Mouse (Mus musculus): ENCODE results near the gene Adamtsl4. TPM values are rescaled to one million over a fixed set of nuclear protein-coding genes. Genes with fewer than 3 reads are reported as not detected.
A peak's percentile ranks its signal among the peaks of the same experiment; 100 is the strongest.
"Not testable (repeated sequence)": the region's sequence is repeated elsewhere in the genome, so short reads cannot be mapped to it uniquely, and the experiment has no call there.

Gene Adamtsl4
- total RNA-seq, 2 experiments from 2014 or later: 23.9 to 26.3 TPM

DNA sequence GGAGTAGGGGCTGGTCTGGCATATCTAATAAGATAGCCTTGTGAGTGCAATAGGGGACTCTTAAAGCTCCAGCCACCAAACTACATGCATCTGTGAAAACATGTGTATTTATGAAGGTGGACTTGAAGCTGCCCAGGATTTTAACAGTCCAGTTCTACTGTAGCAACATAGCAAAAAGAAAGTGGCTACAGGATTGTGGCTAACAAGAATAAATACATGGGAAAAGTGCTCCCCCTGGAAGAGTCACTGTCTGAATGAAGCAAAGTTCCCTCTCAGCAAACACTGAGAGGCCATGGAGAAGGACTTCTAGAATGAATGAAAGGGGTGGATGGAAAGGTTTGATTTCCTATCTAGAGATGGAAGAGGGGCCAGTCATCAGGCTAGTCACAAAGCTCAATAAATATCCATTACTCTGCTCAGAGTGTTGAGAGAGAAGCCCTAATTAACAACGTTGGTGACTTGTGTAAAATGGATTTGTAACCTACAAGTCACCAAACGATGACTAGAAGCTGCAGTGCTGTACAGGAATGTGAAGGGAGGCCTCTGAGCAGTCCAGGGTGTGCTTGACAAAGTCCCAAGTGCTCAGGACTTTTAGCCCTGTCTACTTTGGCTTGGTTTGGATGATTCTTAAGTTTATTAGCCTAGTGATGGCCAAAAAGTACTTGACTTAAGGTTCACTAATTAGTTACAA, 26.8 kb downstream of the Adamtsl4 start:
- DNase-seq: no peak

- no peak for DNase-seq
Measured at GRCm38 (mm10) chr3:95659948-95660347, 27.8 kb downstream of the Adamtsl4 start.

DNA sequence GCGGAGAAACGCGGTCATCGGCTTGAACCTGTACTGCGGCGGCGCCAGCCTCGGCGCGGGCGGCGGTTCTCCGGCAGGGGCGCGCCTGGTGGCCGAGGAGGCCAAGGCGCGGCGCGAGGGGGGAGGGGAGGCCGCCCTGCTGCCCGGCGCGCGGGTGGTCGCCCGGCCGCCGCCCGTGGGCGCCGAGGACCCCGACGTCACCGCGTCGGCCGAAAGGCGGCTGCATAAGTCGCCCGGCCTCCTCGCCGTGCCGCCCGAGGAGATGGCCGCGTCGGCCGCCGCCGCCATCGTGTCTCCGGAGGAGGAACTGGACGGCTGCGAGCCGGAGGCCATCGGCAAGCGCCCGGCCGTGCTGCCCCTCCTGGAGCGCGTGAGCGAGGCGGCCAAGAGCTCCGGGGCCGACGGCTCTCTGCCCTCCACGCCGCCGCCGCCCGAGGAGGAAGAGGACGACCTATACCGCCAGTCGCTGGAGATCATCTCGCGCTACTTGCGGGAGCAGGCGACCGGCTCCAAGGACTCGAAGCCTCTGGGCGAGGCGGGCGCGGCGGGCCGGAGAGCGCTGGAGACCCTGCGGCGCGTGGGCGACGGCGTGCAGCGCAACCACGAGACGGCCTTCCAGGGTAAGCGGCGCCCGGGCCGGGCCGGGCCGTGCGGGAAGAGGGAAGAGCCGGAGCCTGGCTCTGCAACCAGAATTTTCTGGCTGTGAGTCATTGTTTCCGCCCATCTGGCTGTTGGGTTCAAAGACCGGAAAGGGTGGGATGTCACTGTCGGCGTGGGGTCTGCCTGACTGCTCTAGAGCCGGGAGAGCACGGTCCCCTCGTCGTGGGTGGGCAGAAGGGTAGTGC, 28.6 kb downstream of the Adamtsl4 start:
- DNase-seq: peak; percentile 76

DNA sequence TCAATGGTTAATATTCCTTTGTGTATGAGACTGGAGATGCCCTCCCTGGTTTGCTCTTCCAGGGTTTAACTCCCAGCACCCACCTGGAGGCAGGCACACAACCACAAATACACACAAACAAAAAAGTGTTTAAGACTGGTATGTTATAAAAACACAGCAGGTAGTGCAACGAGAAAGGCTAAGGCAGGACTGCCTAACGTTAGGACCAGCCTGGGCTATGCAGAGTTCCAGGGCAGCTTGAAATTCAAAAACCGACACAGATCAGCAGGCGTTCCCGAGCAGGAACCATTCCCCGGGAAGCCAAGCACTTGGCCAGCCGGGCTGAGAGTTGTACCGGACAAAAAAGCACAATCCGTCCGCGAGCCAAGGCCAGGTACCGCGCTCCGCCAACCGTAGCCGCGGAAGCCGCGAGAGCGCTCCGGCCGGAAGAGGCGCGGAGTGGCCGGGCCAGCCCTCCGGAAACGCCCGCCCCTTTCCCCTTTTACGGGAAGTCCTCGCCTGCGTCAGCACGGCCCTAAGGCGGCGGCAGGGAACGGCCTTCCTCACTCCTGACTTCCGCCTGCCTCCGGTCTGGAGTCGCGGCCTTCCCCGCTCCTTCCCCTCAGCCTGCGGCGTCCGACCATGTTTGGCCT, 29.4 kb downstream of the Adamtsl4 start, which contains the start of gene Mcl1:
Gene Mcl1, plus strand, starts transcription at position 553 of the 632 bp plus-strand sequence.
- peak; percentile 94 for DNase-seq

DNA sequence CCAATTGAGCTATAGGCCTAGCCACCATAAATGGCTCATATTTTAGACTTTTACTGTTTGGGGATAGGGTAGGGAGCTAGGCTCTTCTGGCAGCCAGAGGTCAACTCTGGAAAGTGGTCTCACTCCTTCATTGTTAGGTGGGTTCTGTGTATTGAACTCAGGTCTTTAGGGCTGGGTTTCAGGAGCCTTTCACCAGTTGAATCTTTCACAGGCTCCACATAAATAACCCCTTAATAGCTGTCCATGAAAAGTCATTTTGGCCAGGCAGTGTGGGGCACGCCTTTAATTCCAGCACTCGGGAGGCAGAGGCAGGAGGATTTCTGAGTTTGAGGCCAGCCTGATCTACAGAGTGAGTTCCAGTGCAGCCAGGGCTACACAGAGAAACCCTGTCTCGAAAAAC, 30.0 kb downstream of the Adamtsl4 start:
- no peak for DNase-seq

DNA sequence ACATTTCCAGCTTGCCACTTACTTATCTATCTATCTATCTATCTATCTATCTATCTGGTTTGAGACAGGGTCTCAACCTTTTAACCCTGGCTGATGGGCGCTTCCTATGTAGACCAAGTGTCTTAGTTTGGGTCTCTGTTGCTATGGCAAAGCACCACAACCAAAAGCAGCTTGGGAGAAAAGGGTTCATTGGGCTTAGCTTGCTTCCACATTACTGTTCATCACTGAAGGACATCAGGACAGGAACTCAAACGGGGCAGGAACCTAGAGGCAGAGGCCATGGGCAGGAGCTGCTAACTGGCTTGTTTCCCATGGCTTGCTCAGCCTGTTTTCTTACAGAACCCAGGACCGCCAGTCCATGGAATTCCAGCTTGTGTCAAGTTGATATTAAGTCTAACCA, 30.6 kb downstream of the Adamtsl4 start:
- no peak for DNase-seq

DNA sequence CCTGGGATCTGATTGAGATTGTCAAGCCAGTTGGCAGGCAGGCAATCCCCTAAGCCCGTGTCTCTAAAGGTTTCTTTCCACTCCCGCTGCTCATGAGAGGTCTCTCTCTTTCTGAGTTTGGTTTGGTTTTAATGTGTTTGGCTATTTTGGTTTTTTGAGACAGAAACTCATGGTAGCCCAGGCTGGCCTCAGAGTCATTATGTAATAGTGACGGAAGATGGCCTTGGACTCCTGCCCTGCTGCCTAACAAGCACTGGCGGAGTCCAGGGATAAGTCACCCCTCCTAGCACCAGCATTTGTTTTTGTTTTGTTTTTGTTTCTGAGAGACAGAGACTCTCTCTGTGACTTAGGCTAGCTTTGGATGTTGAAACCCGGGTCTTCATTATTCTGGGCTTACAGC, 32.3 kb downstream of the Adamtsl4 start:
- no peak for DNase-seq

- DNase-seq: not testable (repeated sequence)
Measured at GRCm38 (mm10) chr3:95654371-95654770, 33.3 kb downstream of the Adamtsl4 start.

GRCm38 (mm10) chr3:95653473-95654034, 34.2 kb downstream of the Adamtsl4 start:
- DNase-seq: no peak

DNA sequence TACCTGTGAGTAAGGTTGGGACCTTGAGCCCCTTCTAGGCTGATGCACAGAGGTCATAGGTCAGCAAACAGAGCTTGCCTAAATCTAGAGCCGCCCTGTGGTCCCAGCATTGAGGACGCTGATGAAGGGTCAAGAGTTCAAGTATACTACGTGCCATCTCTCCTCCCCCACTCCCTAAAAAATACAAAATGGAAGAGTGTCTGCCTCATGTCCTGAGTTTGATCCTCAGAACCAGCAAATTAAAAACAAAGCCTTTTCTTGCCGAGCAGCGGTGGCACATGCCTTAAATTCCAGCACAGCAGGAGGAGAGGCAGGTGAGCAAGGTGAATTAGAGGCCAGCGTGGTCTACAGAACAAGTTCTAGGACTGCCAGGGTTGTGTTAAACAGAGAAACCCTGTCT, 34.8 kb downstream of the Adamtsl4 start:
- DNase-seq: no peak

GRCm38 (mm10) chr3:95652204-95652811, 35.4 kb downstream of the Adamtsl4 start:
- no peak for DNase-seq

DNA sequence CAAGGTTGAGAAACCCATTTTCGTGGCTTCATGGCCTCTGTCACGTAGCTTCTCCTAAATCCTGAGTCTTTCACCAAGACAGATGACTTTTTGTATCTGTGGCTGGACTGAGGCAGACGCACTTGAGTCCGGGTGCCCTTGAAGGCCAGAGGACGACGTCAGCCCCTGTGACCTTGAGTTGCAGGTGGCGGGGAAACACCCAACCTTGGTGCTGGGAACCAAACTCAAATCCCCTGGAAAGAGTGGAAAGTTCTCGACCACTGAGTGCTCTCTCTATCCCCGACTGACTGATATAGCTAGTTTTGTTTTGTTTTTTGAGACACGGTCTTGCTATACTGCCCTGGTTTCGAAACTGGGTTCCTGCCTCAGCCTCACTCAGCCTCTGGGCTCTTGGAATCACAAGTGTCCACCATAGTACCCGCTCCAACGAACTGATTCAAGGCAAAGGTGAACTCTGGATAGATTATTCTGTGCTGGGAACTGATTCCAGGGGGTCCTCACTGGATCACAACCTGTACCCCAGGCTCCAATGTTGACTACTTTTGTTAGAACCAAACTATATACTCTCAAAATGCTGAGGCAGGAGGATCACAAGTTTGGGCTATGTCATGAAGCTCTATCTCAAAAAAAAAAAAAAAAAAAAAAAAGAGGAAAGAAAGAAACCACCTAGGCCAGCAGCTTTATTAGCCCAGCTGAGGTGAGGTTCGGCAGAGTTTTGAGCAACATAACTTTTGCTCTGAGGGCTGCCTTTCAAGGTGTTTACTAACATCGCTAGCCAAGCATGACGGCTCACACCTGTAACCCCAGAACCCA, 36.1 kb downstream of the Adamtsl4 start:
- DNase-seq: no peak

GRCm38 (mm10) chr3:95651033-95651373, 36.7 kb downstream of the Adamtsl4 start:
- DNase-seq: no peak

DNA sequence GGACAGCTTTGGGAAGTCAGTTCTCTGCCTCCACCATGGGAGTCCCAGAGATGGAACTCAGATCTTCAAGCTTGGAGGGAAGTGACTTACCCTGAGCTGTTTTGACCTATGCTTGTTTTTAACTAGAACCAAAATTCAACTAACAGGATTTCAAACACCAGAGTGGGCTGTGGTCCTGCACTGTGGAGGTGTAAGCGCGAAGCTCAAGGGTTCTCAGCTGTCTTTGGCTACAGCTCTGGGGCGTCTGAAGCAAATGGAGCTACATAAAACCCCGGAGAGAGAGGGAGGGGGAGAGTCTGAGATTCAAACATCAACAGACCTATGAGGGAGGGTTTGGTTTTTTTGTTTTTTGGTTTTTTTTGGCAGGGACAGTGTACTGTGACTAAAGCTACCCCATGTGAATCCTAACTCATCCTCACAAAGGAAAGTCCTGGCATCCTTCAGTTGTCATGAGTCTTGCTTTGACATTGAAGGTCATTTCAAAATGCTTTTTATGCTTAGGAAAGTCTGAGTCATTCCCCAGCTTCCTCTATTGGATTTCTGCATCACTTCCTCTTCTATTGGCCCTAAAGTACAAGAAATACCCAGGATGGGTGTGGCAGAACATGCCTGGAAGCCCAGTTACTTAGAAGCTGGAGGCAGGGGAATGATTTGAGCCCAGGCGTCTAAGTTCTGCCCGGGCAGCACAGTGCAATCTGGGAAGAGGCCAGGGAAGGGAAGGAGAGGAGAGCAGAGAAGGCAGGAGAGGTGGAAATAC, 37.3 kb downstream of the Adamtsl4 start:
- no peak for DNase-seq

DNA sequence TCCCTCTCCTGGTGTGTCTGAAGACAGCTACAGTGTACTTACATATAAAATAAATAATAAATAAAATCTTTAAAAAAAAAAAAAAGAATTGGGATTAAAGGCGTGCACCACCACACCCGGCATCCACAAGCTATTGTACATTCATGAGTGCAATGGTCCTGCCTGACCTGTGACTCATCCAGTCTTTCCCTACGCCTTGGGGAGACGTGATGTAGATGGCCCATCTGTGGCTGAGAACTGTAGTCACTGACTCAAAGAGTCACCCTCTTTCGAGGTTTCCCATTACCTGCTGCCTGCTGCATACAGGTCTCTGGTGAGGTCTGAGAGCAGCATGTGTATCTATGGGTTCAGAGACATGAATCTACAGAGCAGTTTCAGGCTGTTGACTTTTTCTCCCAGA, 39.7 kb downstream of the Adamtsl4 start:
- no peak for DNase-seq

DNA sequence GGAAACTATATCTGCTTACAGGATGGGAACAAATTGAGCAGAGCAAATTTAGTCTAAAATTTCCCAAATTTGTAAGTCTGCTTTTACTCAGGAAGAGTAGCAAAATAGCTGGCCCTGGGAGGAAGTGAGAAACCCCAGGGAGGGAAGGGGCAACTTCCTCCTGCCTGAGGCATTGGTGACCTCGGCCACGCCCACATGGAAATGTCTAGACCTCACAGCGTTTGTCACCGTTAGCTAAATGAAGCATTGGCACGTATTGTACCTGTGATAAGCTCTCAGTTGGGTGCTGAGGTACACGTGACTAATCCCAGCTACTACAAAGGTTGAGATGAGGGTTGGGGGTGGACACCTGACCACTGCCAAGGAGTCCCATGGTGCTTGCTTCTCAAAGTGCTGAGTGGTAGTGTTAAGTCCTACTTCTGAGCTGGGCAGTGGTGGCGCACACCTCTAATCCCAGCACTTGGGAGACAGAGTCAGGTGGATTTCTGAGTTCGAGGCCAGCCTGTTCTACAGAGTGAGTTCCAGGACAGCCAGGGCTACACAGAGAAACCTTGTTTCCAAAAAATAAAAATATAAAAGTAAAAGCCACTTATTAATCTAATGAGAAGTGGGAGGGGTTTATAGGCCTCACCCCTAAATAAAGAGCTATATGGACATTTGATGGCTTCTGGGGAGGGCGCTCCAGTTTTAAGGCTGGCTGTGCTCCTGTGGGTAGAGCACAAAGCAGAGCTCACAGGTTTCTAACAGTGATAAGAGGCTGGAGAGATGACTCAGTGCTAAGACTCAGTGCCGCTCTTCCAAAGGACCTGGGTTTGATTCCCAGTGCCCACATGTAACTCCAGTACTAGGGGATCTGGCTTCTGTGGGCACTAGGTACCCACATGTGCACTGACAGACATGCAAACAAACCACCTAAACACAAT, 42.1 kb downstream of the Adamtsl4 start:
- no peak for DNase-seq

GRCm38 (mm10) chr3:95643097-95643496, 44.6 kb downstream of the Adamtsl4 start:
- no peak for DNase-seq

- no peak for DNase-seq
Measured at GRCm38 (mm10) chr3:95639694-95640093, 48.0 kb downstream of the Adamtsl4 start.

DNA sequence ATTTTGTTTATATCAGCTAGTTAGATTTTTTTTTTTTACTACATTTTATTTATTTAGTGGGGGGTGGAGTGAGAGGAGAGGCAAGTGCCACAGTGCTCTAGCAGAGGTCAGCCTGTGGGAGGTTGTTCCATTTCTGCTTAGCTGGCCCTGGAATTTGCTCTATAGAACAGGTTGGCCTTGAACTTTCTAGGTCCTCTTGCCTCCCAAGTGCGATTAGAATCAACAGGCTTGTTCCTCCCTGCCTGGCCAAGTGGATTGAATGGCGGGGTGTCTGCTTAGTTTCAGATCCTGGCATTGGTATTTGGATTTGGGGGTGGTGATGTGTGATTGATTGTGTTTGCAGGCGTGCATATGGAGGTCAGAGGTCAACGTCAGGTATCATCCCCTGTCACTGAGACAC, 51.6 kb downstream of the Adamtsl4 start:
- DNase-seq: no peak

DNA sequence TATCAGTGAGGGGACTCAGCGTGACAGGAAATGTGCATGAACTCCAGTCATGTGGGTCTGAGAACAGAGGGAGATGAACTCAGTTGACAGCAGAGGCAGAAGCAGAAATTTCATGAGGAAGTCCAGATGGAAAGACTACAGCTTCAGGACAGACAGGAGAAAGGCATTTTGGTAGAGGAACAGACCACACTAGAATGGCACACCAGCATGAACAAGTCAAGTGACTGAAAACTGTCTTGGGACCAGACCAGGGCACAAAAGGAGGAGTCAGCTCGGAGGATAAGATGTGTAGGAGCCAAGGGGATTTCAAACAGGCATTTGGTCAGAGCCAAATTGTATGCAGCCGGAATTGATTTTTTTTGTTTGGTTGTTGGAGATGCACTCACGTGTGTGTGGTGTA, 52.1 kb downstream of the Adamtsl4 start:
- DNase-seq: no peak

All from gastrocnemius, postnatal 10 days (tissue).